Mouse (Mus musculus) embryonic facial prominence, embryonic 11.5 days (tissue): ENCODE data around the gene Emilin2. TPM values are rescaled to one million over a fixed set of nuclear protein-coding genes. Genes with fewer than 3 reads are reported as not detected.

Source experiments
- ATAC-seq: fragments of 200-750 bp; cut with Nextera tagmentation; replicated peaks from 2 replicates; pipeline ENCODE4 v1.8.0; 2017; ENCODE audit warnings: low read depth; ENCODE audit not compliant: insufficient number of reproducible peaks, low FRiP score, low TSS enrichment
- DNase-seq: peaks from one replicate; pipeline ENCODE4 v3.0.0-alpha.2; 2015; ENCODE audit warnings: low spot score
- H3K27ac ChIP-seq: fragments of 300-500 bp; sonication (generic); replicated peaks from 2 replicates; pipeline ENCODE4 v1.5.1; 2014; ENCODE audit warnings: mild to moderate bottlenecking, low read depth, low read length, control low read depth
- H3K27me3 ChIP-seq: fragments of 300-500 bp; sonication (generic); 2 replicates; pipeline ENCODE4 v1.6.1; 2014; ENCODE audit warnings: mild to moderate bottlenecking, low read length, moderate library complexity, mixed read lengths; ENCODE audit not compliant: control insufficient read depth, insufficient read depth
- H3K36me3 ChIP-seq: fragments of 300-500 bp; sonication (generic); replicated peaks from 2 replicates; pipeline ENCODE4 v1.6.1; 2014; ENCODE audit warnings: low read depth, mild to moderate bottlenecking, low read length, moderate library complexity, mixed read lengths; ENCODE audit not compliant: control insufficient read depth, insufficient read depth
- H3K4me1 ChIP-seq: fragments of 300-500 bp; sonication (generic); 2 replicates; pipeline ENCODE4 v1.6.1; 2014; ENCODE audit warnings: low read length, mixed read lengths; ENCODE audit not compliant: control insufficient read depth, insufficient read depth
- H3K4me2 ChIP-seq: fragments of 300-500 bp; sonication (generic); 2 replicates; pipeline ENCODE4 v1.6.1; 2014; ENCODE audit warnings: low read depth, mild to moderate bottlenecking, control low read depth, low read length, moderate library complexity
- H3K4me3 ChIP-seq: fragments of 300-500 bp; sonication (generic); 2 replicates; pipeline ENCODE4 v1.5.1; 2014; ENCODE audit warnings: low read depth, low read length, control low read depth
- H3K9ac ChIP-seq: fragments of 300-500 bp; sonication (generic); replicated peaks from 2 replicates; pipeline ENCODE4 v1.6.1; 2014; ENCODE audit warnings: mild to moderate bottlenecking, control low read depth, low read length
- H3K9me3 ChIP-seq: fragments of 300-500 bp; sonication (generic); replicated peaks from 2 replicates; pipeline ENCODE4 v1.6.1; 2016; ENCODE audit warnings: mild to moderate bottlenecking, low read length, inconsistent platforms, mixed read lengths; ENCODE audit not compliant: control insufficient read depth
- WGBS: fragments of 180-500 bp; shearing (Covaris S2); extraction: QIAGEN DNeasy Blood & Tissue Kit; methylation state at CpG from one replicate; pipeline ENCODE4 v1.1.7; 2014; 5-methylcytosine and 5-hydroxymethylcytosine counted together
- polyA plus RNA-seq: library from polyadenylated mRNA; unstranded; fragments of >200 nt; fragmentation: Nextera tagmentation; extraction: Ambion mirVana; gene quantifications from 2 replicates; pipeline ENCODE4 v1.2.1, GENCODE M21; 2014

Gene Emilin2
- polyA plus RNA-seq, 1 experiment from 2014 or later = 16.9 TPM

DNA sequence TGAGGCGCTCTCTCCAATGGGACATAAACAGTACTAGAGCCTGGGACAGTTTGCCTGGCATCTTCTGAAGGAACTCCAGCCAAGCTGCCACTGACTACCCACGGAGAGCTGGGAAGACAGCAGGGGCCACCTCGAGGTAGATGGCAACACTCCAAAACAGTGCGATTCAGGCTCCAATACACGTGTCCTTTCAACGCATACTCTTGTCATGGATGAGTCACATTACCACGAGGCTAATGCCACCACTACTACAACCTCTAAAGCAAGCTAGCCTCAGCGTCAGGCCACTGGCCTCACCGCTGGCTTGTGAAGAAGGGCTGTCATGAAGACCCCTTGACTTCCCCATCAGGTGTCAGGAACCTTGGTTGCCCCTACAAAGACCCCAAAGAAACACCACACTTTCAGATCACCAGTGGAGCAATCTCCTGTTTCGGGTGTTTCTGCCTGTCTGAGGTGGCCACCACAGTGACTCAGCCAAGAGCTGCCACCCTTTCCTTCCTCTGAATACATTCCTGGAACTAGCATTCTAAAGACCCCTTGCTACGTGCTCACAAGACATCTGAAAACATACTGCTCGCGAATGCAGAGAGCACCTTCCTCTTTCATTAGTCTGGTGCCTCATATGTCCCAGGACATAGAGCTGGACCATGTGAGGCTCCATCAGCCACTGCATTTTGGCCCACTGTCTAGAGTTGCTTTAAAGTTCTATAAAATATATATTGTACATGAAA is 54.8 kb downstream of the Emilin2 start:
- 92% methylated on average over 13 of the region's 13 CpGs for WGBS
- peaks cover 4% of the 10 kb centered on the region; the same call in 1 of the 2 replicates for H3K4me1 ChIP-seq
- H3K9ac ChIP-seq = no peak overlapping the region
- H3K27me3 ChIP-seq = no peaks in the 10 kb centered on the region
- H3K36me3 ChIP-seq = no peaks in the 10 kb centered on the region
- no peak overlapping the region for H3K27ac ChIP-seq
- no peak overlapping the region for H3K4me2 ChIP-seq
- H3K9me3 ChIP-seq = no peaks in the 10 kb centered on the region
- ATAC-seq (no peak), DNase-seq (no peak)
- no peak overlapping the region for H3K4me3 ChIP-seq

DNA sequence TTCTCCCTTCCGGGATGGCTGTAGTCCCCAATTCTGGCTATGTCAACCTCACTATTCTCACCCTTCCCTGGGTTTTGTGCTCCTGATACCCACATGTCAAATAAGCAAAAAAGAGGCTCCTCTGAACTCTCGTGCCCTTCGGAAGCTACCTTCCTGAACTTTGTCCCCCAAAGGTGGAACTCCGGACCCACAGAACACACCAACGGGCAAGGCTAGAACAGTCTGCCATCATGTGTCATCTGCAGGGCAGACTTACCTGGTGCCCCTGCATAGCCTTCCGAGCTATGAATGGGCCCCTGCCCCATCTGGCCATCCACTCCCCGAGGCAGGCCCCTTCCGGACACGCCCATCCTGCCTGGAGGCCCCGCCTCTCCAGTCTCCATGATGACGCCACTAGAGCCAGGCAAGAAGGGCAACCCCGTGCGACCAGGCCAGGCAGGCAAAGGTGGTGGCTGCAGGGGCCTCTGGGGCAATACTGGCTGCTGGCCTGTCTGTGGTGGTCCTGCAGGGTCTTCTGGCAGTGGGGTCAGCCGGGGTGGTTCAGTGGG is 55.6 kb downstream of the Emilin2 start:
- DNase-seq (no peak), ATAC-seq (no peak)
- H3K9me3 ChIP-seq = no peaks in the 10 kb centered on the region
- no peak overlapping the region for H3K4me3 ChIP-seq
- H3K9ac ChIP-seq = no peak overlapping the region
- peaks cover 7% of the 10 kb centered on the region for H3K4me1 ChIP-seq
- WGBS = 80% methylated on average over 14 of the region's 14 CpGs
- no peak overlapping the region for H3K4me2 ChIP-seq
- no peaks in the 10 kb centered on the region for H3K27me3 ChIP-seq
- no peaks in the 10 kb centered on the region for H3K36me3 ChIP-seq
- H3K27ac ChIP-seq = no peak overlapping the region

DNA sequence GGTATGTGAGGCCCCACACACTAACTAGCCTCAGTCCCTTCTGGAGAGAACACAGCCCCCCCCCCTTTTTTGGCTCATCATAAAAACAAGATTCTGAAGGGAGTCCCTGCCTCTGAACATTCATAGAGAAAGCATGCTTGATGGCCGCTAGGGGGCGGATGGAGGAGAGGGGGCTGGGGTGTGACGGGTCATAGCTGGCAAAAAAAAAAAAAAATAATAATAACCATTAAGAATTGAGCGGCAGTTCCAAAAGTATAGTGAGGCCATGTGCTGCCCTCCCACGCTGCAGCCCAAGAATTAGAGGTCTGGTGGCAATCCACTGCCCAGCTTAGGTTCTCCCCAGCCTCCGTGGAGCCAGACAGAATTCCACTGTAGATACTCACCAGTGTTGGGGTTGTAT is 57.0 kb downstream of the Emilin2 start:
- peak; percentile 56 for DNase-seq
- H3K4me1 ChIP-seq = peaks cover 7% of the 10 kb centered on the region
- WGBS = 60% methylated on average over 6 of the region's 6 CpGs
- no peak overlapping the region for H3K4me2 ChIP-seq
- no peak overlapping the region for H3K4me3 ChIP-seq
- ATAC-seq = no peak
- H3K36me3 ChIP-seq = no peaks in the 10 kb centered on the region
- no peaks in the 10 kb centered on the region for H3K27me3 ChIP-seq
- no peak overlapping the region for H3K9ac ChIP-seq
- H3K9me3 ChIP-seq = no peaks in the 10 kb centered on the region
- no peak overlapping the region for H3K27ac ChIP-seq

DNA sequence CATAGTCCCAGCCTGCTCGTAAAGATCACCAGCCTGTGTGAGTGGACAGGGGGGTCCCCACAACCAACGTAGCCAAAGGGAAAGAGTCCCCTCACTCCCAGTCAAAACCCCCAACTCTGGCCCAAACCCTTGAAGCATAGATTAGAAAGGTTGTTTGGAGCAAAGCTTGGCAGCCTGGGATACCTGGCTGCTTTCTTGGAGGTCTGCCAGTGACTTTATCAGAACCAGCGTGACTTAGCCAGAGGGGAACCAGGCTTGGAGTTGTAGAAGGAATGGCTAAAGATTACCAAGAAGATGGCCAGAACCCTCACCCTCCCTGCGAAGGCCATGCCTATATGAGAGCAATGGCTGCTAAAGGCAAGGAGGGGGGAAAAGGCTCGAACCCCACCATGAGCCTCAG is 57.7 kb downstream of the Emilin2 start:
- ATAC-seq (no peak), DNase-seq (no peak)
- H3K9me3 ChIP-seq = no peaks in the 10 kb centered on the region
- no peaks in the 10 kb centered on the region for H3K36me3 ChIP-seq
- H3K27ac ChIP-seq = no peak overlapping the region
- no peak overlapping the region for H3K4me3 ChIP-seq
- H3K4me1 ChIP-seq = peaks cover 7% of the 10 kb centered on the region
- no peaks in the 10 kb centered on the region for H3K27me3 ChIP-seq
- no peak overlapping the region for H3K9ac ChIP-seq
- 86% methylated on average over 5 of the region's 5 CpGs for WGBS
- no peak overlapping the region for H3K4me2 ChIP-seq

DNA sequence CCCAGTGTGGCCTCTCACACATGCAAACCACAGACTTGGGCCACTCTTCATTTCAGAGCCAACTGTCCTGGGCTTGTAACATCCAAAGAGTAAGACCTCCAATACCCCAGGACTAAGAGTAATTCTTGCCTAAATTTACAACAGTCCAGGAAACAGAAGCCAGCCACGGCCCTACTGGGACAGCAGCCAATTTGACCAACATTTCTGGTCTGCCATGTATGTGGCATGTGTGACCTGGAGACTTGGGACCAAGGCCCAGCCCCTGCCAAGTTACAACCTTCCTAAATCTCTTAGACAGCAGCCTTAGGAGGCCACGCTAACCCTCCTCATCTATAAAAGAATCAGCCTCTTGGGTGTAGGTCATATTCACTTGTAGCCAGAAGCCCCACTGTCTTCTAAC is 58.4 kb downstream of the Emilin2 start:
- H3K36me3 ChIP-seq = no peaks in the 10 kb centered on the region; the same call in 1 of the 2 replicates
- no peak overlapping the region for H3K4me3 ChIP-seq
- H3K9ac ChIP-seq = no peak overlapping the region
- DNase-seq = no peak
- ATAC-seq = no peak
- no peaks in the 10 kb centered on the region for H3K27me3 ChIP-seq
- no peak overlapping the region for H3K27ac ChIP-seq
- 93% methylated on average over 2 of the region's 2 CpGs for WGBS
- no peak overlapping the region for H3K4me2 ChIP-seq
- H3K4me1 ChIP-seq = peaks cover 7% of the 10 kb centered on the region
- no peaks in the 10 kb centered on the region for H3K9me3 ChIP-seq

DNA sequence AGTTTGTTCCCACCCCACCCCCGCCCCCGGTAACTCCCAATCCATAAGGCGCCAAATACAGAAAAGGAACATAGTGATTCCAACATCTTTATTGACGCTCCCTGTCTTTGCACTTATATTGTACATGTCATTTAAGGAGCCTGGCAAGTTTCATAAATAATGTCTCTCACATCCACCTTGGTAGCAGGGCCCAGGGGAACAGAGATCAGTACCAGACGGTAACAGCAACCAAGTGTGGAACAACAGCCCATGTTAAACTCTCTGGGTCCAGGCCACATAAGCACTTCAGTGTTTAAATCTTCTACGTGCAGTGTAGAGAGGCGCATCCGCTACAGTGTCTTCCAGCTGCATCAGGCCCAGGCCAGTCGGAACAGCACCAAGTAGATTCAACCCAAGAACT is 59.7 kb downstream of the Emilin2 start:
- H3K27ac ChIP-seq = peak overlapping the region; percentile 68
- DNase-seq (peak; percentile 55), ATAC-seq (no peak)
- no peak overlapping the region for H3K9ac ChIP-seq
- H3K4me2 ChIP-seq = no peak overlapping the region
- H3K36me3 ChIP-seq = peaks cover 5% of the 10 kb centered on the region; the same call in 1 of the 2 replicates
- H3K4me1 ChIP-seq = peaks cover 7% of the 10 kb centered on the region
- no peaks in the 10 kb centered on the region for H3K9me3 ChIP-seq
- no peak overlapping the region for H3K4me3 ChIP-seq
- H3K27me3 ChIP-seq = no peaks in the 10 kb centered on the region
- 55% methylated on average over 9 of the region's 9 CpGs for WGBS

DNA sequence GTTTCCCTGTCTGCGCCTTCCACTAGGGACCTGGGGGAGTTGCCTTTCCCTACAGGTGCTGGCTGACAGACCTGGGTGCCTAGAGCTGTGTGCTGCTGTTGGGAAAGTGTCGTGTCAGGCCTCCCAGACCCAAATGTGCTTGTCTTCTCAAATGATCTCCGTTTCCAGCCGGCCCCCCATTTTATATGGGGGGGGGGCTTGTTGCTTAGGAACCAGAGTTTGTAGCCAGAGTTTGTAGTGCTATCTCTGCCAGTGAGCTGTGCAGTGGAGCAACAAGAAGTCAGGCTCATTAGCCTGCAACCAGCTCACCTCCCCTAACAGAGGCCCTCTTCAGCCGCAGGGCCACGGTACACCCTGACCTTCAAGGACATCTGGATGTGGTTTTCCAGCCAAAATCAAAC is 60.2 kb downstream of the Emilin2 start:
- DNase-seq (peak; percentile 78), ATAC-seq (peak; percentile 70)
- no peak overlapping the region for H3K4me2 ChIP-seq
- WGBS = 34% methylated on average over 6 of the region's 6 CpGs
- H3K4me3 ChIP-seq = no peak overlapping the region
- peaks cover 5% of the 10 kb centered on the region; the same call in 1 of the 2 replicates for H3K36me3 ChIP-seq
- H3K9ac ChIP-seq = no peak overlapping the region
- no peak overlapping the region; the same call in 1 of the 2 replicates for H3K27ac ChIP-seq
- no peaks in the 10 kb centered on the region for H3K27me3 ChIP-seq
- no peaks in the 10 kb centered on the region for H3K9me3 ChIP-seq
- peaks cover 7% of the 10 kb centered on the region for H3K4me1 ChIP-seq

DNA sequence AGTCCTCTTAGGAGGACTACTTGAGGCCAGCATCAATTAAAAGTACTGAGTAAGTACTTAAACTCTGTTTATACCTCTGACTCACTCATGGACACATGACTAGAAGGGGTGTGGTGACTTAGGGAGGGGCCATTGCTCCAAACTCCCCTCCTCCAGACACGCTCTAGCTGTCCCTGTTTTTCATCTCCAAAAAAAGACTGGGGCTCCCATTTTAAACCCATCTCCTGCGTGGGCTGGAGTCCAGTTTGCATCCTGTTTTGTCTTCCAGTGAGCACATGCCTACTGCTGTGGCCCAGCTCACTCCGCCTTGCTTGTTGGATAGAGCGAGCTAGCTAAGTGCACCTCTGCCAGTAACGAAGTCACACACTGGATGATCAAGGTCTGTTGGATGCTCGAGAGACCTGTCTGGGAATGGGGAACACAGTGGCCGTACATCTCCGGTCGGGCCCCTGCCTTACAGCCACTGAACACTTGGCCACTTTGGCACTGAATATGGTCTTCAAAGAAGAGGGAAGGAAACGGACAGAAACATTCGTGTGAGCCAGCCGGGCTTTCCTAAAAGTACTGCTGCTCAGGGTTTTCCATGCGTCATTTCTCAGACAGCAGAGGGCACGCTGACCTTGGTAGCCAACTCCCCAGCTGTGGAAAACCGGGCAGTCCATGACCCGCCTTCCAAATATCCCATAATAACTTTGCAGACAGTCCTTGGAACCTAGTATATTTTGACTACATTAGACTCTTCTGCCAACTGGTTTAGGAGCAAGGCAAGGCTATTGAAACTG is 60.8 kb downstream of the Emilin2 start:
- H3K27ac ChIP-seq = no peak overlapping the region; the same call in 1 of the 2 replicates
- H3K4me2 ChIP-seq = no peak overlapping the region
- H3K36me3 ChIP-seq = peaks cover 5% of the 10 kb centered on the region; the same call in 1 of the 2 replicates
- H3K9me3 ChIP-seq = no peaks in the 10 kb centered on the region
- H3K9ac ChIP-seq = no peak overlapping the region
- no peak for ATAC-seq
- no peak overlapping the region for H3K4me3 ChIP-seq
- H3K27me3 ChIP-seq = no peaks in the 10 kb centered on the region
- peak; percentile 20 for DNase-seq
- H3K4me1 ChIP-seq = peaks cover 7% of the 10 kb centered on the region
- WGBS = 71% methylated on average over 16 of the region's 16 CpGs
